Mouse (Mus musculus) frontal cortex, adult 2 months (tissue): ENCODE measurements around the gene Card10. TPM values are rescaled to one million over a fixed set of nuclear protein-coding genes. Genes with fewer than 3 reads are reported as not detected.
A peak's percentile ranks its signal among the peaks of the same experiment; 100 is the strongest.

ENCODE experiments used
- DNase-seq, 2 experiments: peaks; one replicate each; pipeline ENCODE4 v3.0.0; 2022; ENCODE audit warnings: low spot score in 1 of 2; ENCODE audit errors: extremely low spot score in 1 of 2
- polyA plus RNA-seq: library from polyadenylated mRNA; depleted of rRNA; stranded (reverse); fragments of >200 nt; gene quantifications from 2 replicates; pipeline ENCODE4 v1.2.3, GENCODE M21; 2012

Card10 gene
- polyA plus RNA-seq, 1 experiment, result 12.0 TPM

- DNase-seq, result no peak
Measured at GRCm38 (mm10) chr15:78804326-78804725, 1.5 kb upstream of the Card10 start.

- DNase-seq, result no peak
Measured at GRCm38 (mm10) chr15:78803499-78803900, 658 bp upstream of the Card10 start.

DNA sequence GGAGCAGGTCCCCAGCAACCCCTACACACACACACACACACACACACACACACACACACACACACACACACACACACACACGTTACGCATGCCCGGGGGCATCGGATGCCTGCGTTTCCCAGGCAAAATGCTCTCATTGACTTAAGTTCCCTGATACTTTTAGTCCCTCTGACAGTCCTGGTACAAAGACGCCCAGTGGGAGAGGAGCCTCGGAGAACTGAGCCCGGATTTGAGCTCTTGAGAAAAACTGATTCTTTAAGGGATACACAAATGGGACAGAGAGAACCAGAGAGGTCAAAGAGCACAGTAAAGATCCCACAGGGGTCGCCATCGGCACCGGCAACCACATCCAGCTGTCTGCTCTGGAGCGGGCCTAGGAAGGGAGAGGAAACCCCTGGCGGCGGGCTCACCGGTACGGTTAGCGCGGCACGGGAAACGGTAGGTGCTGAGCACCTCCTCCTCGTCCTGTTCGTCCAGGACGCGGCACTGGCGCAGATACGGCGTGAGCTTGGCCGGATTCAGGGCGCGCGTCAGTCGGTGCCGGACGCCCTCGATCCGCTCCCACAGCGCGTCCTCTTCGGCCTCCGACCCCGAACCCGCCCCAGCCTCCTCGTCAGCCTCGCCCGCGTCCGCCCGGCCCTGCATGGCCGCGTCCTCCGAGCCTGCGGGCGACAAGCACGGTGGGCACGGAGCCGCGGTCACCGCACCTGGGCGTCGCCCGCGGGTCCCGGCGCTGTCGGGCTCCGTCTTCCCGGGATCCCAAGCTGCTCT lies 686 bp downstream of the Card10 start:
- no peak for DNase-seq

DNA sequence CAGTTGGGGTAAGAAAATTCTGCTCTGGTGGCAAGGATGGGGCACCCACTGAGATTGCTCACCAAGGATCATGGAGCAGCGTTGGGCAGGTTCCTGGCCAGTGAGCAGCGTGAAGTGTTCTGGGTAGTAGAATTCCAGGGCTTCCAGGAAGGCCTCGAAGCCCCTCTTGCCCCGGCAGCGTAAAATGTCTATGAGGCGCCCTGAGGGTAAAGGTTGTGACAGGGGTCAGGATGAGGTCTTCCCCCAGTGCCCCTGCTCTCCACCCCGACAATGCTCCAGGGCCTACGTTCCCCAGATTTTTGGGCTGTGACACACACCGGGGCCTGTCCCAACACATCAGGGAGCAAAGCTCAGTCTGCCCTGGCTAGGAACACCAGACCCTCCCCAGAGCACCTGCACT lies 1.3 kb downstream of the Card10 start:
- no peak for DNase-seq

GRCm38 (mm10) chr15:78799029-78799428 lies 3.8 kb downstream of the Card10 start:
- peak in 1 of 2 experiments; percentile 49 for DNase-seq

DNA sequence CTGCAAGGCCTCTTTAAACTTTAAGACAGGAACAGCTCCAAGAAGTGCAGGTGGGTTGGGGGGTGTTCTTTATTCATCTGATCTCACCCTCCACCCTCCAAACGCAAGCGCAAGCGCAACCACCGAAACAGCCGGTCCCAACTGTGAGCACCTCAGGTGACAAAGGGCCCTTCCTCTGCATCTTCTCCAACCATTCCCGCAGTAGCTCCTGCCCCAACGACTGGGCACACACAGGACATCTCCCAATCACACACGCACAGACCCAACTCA lies 5.8 kb downstream of the Card10 start:
- DNase-seq, result no peak

DNA sequence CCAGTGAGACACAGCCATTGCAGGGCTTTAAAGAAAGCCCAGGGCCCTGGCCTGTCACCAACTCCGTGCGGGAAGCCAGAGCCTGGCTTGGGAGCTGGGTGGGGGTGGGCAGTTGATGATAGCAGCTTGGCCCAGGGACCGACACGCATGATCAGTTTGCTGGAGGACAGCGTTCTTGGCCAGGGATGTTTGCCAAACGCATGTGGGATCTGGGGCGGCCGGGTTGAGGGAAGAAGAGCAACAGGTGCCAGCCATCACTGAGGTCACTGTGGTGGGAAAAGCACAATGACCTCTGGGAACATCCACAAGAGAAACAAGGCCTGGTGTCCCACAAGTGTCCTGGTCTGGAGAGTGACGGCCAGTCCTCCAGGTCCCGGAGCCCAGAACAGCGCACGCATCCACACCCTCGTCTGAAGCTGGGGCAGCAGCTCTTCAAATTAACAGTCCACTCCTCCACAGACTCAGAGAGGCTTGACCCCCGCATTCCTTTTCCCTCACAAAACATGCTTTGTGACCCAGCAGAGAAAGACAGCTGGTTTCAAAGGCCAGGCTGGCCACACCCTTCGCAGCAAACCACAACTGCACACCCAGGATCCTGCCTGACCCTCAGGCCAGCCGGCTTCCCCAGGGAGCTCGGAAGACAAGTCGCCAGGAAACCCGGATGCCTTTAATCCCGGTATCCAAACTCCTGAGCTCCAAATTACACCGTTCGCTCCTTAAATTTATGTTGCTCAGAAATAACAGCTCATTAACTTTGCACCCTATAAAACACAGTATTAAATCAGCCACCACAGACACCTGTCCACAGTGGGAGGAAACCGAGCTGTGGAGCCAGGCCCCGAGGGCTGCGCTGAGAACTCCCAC lies 6.4 kb downstream of the Card10 start:
- no peak for DNase-seq

DNA sequence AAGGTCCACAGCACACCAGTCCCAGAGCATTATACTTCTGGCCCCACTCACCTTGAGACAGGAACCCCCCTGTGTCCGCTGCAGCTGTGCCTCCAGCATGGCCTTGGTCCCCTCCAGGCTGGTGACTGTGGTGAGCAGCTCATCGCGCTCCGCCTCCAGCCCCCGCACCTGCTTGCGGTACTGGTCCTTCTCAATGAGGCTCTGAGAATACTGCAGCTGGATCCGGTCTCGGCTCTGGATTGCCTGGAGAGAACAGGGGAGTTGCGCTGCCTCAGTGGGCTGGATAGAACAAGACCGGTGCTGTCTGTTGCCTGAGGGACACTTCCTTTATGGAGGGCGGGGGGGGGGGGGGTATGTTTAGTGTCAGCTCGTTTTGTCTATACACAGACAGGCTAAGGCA lies 11.9 kb downstream of the Card10 start:
- DNase-seq, result no peak

- no peak for DNase-seq
Measured at GRCm38 (mm10) chr15:78790451-78790850, 12.4 kb downstream of the Card10 start.

- no peak for DNase-seq
Measured at GRCm38 (mm10) chr15:78789721-78790323, 13.0 kb downstream of the Card10 start.

DNA sequence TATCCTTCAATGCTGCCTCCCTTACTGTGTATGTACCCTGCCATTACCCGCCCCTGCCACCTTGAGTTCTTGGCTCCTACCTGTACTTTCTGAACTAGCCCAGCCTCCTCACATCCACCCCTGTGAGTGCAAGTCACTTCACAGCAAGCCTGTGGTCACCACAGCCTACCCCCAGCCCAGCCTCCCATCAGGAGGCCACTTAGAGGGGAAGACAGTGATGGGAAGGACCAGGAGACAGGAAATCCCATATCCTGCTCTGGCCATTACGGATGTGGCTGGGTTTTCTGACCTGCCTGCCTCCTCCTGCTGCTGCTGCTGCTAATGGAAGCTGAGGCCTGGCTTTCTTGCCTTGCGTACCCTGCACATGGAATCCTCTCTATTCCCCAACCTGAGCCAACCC lies 14.8 kb downstream of the Card10 start:
- no peak for DNase-seq

- DNase-seq, result no peak
Measured at GRCm38 (mm10) chr15:78787287-78787856, 15.5 kb downstream of the Card10 start.

GRCm38 (mm10) chr15:78786411-78786818 lies 16.4 kb downstream of the Card10 start:
- no peak for DNase-seq

DNA sequence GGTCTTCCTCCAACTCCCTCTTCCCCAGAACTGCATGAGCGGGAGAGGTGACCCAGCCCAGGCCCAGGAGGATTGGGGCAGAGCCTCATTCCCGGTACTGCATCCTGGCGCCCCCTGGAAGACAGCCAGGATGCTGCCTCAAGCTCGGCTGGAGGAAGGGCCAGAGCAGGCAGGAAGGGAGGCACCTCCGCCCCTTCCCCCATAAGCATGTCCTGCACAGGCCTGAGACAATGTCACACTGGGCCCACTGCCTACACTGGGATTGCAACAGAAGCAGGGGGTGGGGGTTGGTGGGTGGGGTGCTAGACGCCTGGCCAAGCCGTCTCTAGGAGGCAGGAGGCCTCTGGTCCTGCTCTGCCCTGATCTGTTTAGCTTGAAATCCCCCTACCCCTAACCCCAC lies 16.9 kb downstream of the Card10 start:
- DNase-seq, result no peak

DNA sequence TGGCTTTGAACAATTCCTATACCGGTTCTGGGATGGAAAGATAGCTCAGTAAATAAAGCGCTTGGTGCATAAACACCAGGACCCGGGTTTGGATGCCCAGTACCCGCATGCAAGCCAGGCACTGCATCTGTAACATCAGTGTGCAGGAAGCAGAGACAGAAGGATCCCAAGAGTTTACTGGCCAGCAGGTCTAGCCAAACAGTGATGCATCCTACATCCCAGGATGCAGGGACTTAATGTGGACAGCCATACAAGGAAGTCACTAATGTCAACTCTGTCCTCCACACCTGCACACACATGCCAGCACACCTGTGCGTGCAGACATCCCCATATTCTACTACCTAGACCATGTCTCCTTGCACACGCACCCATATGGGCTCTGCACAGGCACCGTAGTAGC lies 17.6 kb downstream of the Card10 start:
- DNase-seq, result no peak

DNA sequence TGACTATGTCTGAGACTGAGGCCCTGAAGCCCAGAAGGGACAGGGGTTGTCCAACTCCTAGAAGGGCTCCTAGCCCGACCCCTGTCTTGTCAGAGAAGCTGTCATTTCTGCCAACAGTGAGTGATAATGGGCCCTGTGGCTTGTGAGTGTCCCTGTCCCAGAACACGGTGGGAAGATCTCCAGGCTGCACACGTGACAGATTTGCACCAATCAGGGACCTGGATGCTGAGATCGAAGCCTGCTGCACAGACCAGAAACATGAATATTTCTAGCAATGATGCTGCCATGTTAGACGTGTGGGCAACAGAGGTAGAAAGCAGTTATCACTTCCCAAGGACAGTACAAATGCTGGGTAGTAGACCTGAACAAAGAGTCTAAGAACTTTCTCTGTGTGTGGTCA lies 18.3 kb downstream of the Card10 start:
- no peak for DNase-seq

- DNase-seq, result no peak
Measured at GRCm38 (mm10) chr15:78782348-78783103, 20.3 kb downstream of the Card10 start.

GRCm38 (mm10) chr15:78780908-78781307 lies 21.9 kb downstream of the Card10 start:
- DNase-seq, result no peak

DNA sequence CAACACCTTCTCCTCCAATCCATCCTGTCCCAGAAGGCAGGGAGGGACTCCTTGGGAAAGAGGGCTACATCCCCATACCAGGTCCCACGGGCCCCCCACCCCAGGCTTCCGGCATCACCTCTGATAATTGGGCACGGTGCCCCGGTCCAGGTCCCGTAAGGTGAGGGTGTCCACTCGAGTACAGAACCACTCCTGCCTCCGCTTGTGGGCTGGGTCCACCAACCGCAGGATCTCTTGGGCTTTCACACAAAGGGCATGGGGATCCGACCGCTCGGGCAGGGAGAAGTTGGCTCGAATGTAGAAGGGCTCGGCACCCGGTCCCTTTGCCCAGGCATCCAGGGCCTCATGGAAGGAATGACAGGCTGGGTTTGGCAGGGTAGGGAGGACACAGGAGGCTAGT lies 22.5 kb downstream of the Card10 start:
- DNase-seq, result no peak

GRCm38 (mm10) chr15:78779690-78780089 lies 23.2 kb downstream of the Card10 start:
- no peak for DNase-seq

GRCm38 (mm10) chr15:78779253-78779652 lies 23.6 kb downstream of the Card10 start:
- DNase-seq, result no peak
